Mouse (Mus musculus) cortical plate, adult 2 months (tissue): ENCODE measurements around the gene Tars2.

ENCODE experiments used
- CTCF ChIP-seq: fragments of 200-500 bp; IDR thresholded peaks from 2 replicates; pipeline ENCODE4 v1.5.1; 2011; ENCODE audit warnings: mild to moderate bottlenecking, control low read depth, low read length; ENCODE audit not compliant: insufficient read depth; ENCODE audit errors: extremely low read depth
- POLR2A ChIP-seq: fragments of 200-500 bp; IDR thresholded peaks from 2 replicates; pipeline ENCODE4 v1.6.1; 2011; ENCODE audit warnings: mild to moderate bottlenecking, low read length, control low read depth; ENCODE audit not compliant: insufficient read depth; ENCODE audit errors: extremely low read depth

GRCm38 (mm10) chr3:95793662-95794061 lies 33.7 kb upstream of the Tars2 start:
- TF ChIP-seq CTCF (no peak), POLR2A (no peak)
